Mouse (Mus musculus) mesoderm, embryonic 11.5 days (tissue): ENCODE results near the gene Fam84a.

Source experiments
- DNase-seq: peaks from one replicate; pipeline ENCODE4 v3.0.0-alpha.2; 2012; ENCODE audit warnings: low read depth, low spot score

Fam84a gene

GRCm38 (mm10) chr12:14151921-14152320, at the start of gene Fam84a:
TSS of gene Fam84a (minus strand) at chr12:14152054.
- DNase-seq = peak; percentile 94

- no peak for DNase-seq
These were observed 43.6 kb upstream of the Fam84a start for GRCm38 (mm10) chr12:14195479-14195878.

GRCm38 (mm10) chr12:14186689-14187195, 34.9 kb upstream of the Fam84a start:
- DNase-seq = no peak

GRCm38 (mm10) chr12:14165713-14166112, 13.9 kb upstream of the Fam84a start:
- no peak for DNase-seq

GRCm38 (mm10) chr12:14164936-14165335, 13.1 kb upstream of the Fam84a start:
- no peak for DNase-seq

- DNase-seq = no peak
These were observed 572 bp upstream of the Fam84a start for GRCm38 (mm10) chr12:14152426-14152825.

- no peak for DNase-seq
These were observed 770 bp downstream of the Fam84a start for GRCm38 (mm10) chr12:14150936-14151631.

- no peak for DNase-seq
These were observed 1.3 kb downstream of the Fam84a start for GRCm38 (mm10) chr12:14150568-14150909.

GRCm38 (mm10) chr12:14149843-14150567, 1.8 kb downstream of the Fam84a start:
- peak; percentile 72 for DNase-seq

GRCm38 (mm10) chr12:14149022-14149842, 2.6 kb downstream of the Fam84a start:
- no peak for DNase-seq

GRCm38 (mm10) chr12:14137046-14137445, 14.8 kb downstream of the Fam84a start:
- DNase-seq = no peak

GRCm38 (mm10) chr12:14114730-14115129, 37.1 kb downstream of the Fam84a start:
- no peak for DNase-seq

- no peak for DNase-seq
These were observed 54.9 kb downstream of the Fam84a start for GRCm38 (mm10) chr12:14096944-14097343.
